ENCODE assay signal across 8 mouse cellular contexts in the genomic region with DNA sequence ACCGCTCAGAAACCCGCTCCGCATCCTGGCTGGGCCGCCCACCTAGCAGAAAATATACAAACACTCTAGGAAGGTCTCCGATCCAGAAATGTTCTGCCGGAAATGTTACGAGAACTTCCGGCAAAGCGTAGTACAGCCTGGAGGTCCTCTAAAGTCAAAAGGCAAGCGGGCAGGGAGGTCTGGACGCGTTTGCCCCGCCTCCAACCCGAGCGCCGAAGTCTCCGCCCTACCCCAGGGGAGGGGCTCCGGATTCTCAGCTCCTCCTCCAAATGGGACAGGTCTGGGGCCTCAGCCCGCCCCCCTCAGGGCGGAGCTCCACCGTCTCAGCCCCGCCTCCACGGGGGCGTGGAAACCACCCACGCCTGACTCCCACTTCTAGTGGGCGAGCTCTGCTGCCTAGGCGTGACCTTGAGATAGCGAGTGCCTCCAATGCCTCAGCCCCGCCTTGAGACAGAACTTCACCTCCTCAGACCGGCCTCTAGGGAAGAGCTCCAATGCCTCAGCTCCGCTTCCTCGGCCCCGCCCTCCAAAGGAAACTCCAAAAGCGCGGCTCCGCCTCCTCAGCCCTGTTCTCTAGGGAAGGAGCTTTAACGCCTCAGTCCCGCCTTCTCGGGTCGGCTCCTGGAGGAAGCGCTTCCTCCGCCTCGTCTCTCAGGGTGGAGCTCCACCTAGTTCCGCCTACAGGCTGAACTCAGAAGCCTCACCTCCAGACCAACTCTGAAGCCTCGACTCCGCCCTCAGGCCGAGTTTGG. TPM values are rescaled to one million over a fixed set of nuclear protein-coding genes. Genes with fewer than 3 reads are reported as not detected.
DNase-seq lines count a peak whose midpoint lies in the region; ATAC-seq lines count a peak whose summit lies in the region.

Mtrf1l (minus strand) TSS at position 171 of the 752 bp plus-strand sequence.

- under 1% methylated on average over 47 of the region's 47 CpGs for WGBS in hindbrain, embryonic 12.5 days

- H3K4me3 ChIP-seq in hindbrain, embryonic 12.5 days = peak within 1 kb of the TSS; percentile 91

- peak within 1 kb of the TSS; percentile 89 for H3K27ac ChIP-seq in hindbrain, embryonic 12.5 days

- peaks cover 9% of the 10 kb centered on the region for H3K36me3 ChIP-seq in hindbrain, embryonic 12.5 days

- H3K27me3 ChIP-seq in hindbrain, embryonic 12.5 days = no peaks in the 10 kb centered on the region

- DNase-seq in NIH3T3 (ENCODE audit: low read depth) = peak; percentile 99
- DNase-seq in cerebellum, postnatal 10 days = peak; percentile 98 to 99
- DNase-seq in frontal cortex, postnatal 10 days (ENCODE audit: low spot score in 2 of 2) = peak; percentile 94 to 95
- peak; percentile 94 to 96 for DNase-seq in layer of hippocampus, postnatal 14 days (ENCODE audit: low spot score in 2 of 2)
- peak; percentile 98 for DNase-seq in lung, postnatal 14 days
- DNase-seq in retina, adult 2 months (ENCODE audit: low read depth, low spot score) = peak; percentile 92
- peak; percentile 98 to 99 for DNase-seq in thymus, postnatal 36 days

- peaks cover 13% of the 10 kb centered on the region for H3K4me1 ChIP-seq in hindbrain, embryonic 12.5 days

- H3K4me2 ChIP-seq in hindbrain, embryonic 12.5 days (replicated peaks) = peak within 1 kb of the TSS; percentile 70

- no peaks in the 10 kb centered on the region for H3K9me3 ChIP-seq in hindbrain, embryonic 12.5 days (replicated peaks)

- peak; percentile 97 for ATAC-seq in hindbrain, embryonic 12.5 days (ENCODE audit: low FRiP score)

- H3K9ac ChIP-seq in hindbrain, embryonic 12.5 days = peak within 1 kb of the TSS; percentile 94

RNA-seq across cellular contexts. Expression of gene Mtrf1l, which starts in this region (rescaled TPM):
- 11.6 and 12.5 TPM in 2 replicates for polyA plus RNA-seq in hindbrain, embryonic 12.5 days (2016; fragmentation: Nextera tagmentation; extraction: Ambion mirVana)
- 1 to 10 TPM; 8.7 to 9.8 TPM for total RNA-seq in layer of hippocampus, postnatal 14 days (2021)

Comparison
In these comparisons a context has a peak if more than half of its experiments do, and no peak if none do; other contexts are left out.
1. Peak in every context shown above with its lines: DNase-seq, ATAC-seq, H3K4me3 ChIP-seq and H3K27ac ChIP-seq.